Mouse (Mus musculus) cerebellum, adult 2 months (tissue): ENCODE results near the gene Myl6. TPM values are rescaled to one million over a fixed set of nuclear protein-coding genes. Genes with fewer than 3 reads are reported as not detected.

ENCODE experiments used
- DNase-seq, 2 experiments: peaks; one replicate each; pipeline ENCODE4 v3.0.0; 2021
- H3K27ac ChIP-seq: fragments of 200-500 bp; 2 replicates; pipeline ENCODE4 v1.5.1; 2012; ENCODE audit warnings: low read length, control low read depth, inconsistent platforms; ENCODE audit not compliant: insufficient read depth
- H3K27me3 ChIP-seq: fragments of 200-500 bp; 2 replicates; pipeline ENCODE4 v1.6.1; 2012; ENCODE audit warnings: inconsistent platforms, mild to moderate bottlenecking, low read length, moderate library complexity; ENCODE audit not compliant: control insufficient read depth, insufficient read depth
- H3K4me1 ChIP-seq: fragments of 200-500 bp; 2 replicates; pipeline ENCODE4 v1.6.1; 2011; ENCODE audit warnings: low read length; ENCODE audit not compliant: control insufficient read depth, insufficient read depth
- H3K4me3 ChIP-seq: fragments of 200-500 bp; replicated peaks from 2 replicates; pipeline ENCODE3; 2011; ENCODE audit warnings: mild to moderate bottlenecking, low read depth, low read length, control low read depth; ENCODE audit not compliant: insufficient read depth
- CTCF ChIP-seq: fragments of 200-500 bp; IDR thresholded peaks from 2 replicates; pipeline ENCODE4 v1.5.1; 2011; ENCODE audit warnings: low read depth, mild to moderate bottlenecking, control low read depth, low read length, moderate library complexity, borderline replicate concordance; ENCODE audit not compliant: insufficient read depth
- POLR2A ChIP-seq: fragments of 200-500 bp; IDR thresholded peaks from 2 replicates; pipeline ENCODE4 v1.6.1; 2011; ENCODE audit warnings: low read length, control low read depth, borderline replicate concordance; ENCODE audit not compliant: insufficient read depth
- WGBS: fragments of 180-500 bp; shearing (Covaris S2); methylation state at CpG from one replicate; pipeline ENCODE4 v1.1.7; 2018; 5-methylcytosine and 5-hydroxymethylcytosine counted together
- polyA plus RNA-seq: library from polyadenylated mRNA; depleted of rRNA; stranded (reverse); fragments of >200 nt; gene quantifications from 2 replicates; pipeline ENCODE4 v1.2.3, GENCODE M21; 2012; rRNA removed

Gene Myl6
- polyA plus RNA-seq, 1 experiment: 1,434 TPM

DNA sequence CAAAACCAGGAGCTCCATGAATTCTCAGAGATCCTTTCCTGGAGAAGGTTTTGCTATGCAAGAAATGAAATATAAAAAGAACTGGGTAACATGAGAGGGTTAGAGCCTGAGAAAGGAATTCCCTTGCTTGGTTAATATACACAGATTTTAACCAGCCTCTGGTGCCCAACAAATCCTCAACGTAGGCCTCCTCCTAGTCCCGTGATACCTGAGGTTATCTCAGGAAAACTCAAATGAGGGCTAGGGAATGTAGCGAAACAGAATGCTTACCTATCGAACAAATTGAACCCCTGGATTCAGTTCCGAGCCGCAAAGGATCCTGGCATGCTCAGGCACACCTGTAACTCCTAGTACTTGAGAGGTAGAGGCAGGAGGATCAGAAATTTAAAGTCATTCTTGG lies 36.3 kb downstream of the Myl6 start:
- Histone ChIP-seq H3K4me3 (no peak overlapping the region), H3K27ac (no peak overlapping the region), H3K27me3 (no peaks in the 10 kb centered on the region), H3K4me1 (peaks cover 10% of the 10 kb centered on the region; the same call in 1 of the 2 replicates)
- 86% methylated on average over 6 of the region's 6 CpGs for WGBS
- TF ChIP-seq CTCF (no peak), POLR2A (no peak)
- no peak for DNase-seq

- H3K27ac ChIP-seq: no peak overlapping the region
- DNase-seq: peak; percentile 71 to 79
- peak; percentile 62 for TF ChIP-seq CTCF
- no peak for TF ChIP-seq POLR2A
- peaks cover 1% of the 10 kb centered on the region; the same call in 1 of the 2 replicates for H3K4me1 ChIP-seq
- WGBS: 1% methylated on average over 6 of the region's 6 CpGs
- no peaks in the 10 kb centered on the region for H3K27me3 ChIP-seq
- peak overlapping the region; percentile 42 for H3K4me3 ChIP-seq
Observed at GRCm38 (mm10) chr10:128455280-128455679, 38.7 kb downstream of the Myl6 start.

GRCm38 (mm10) chr10:128454471-128454870 lies 39.5 kb downstream of the Myl6 start:
- no peak overlapping the region for H3K4me3 ChIP-seq
- H3K4me1 ChIP-seq: no peaks in the 10 kb centered on the region
- H3K27me3 ChIP-seq: no peaks in the 10 kb centered on the region
- TF ChIP-seq POLR2A (no peak), CTCF (no peak)
- WGBS: 88% methylated on average over 3 of the region's 3 CpGs
- no peak overlapping the region for H3K27ac ChIP-seq
- no peak for DNase-seq

- Histone ChIP-seq H3K27me3 (no peaks in the 10 kb centered on the region), H3K4me1 (no peaks in the 10 kb centered on the region), H3K27ac (no peak overlapping the region), H3K4me3 (no peak overlapping the region)
- DNase-seq: no peak
- 81% methylated on average over 6 of the region's 6 CpGs for WGBS
- TF ChIP-seq POLR2A (no peak), CTCF (no peak)
Observed at GRCm38 (mm10) chr10:128451014-128451413, 42.9 kb downstream of the Myl6 start.

DNA sequence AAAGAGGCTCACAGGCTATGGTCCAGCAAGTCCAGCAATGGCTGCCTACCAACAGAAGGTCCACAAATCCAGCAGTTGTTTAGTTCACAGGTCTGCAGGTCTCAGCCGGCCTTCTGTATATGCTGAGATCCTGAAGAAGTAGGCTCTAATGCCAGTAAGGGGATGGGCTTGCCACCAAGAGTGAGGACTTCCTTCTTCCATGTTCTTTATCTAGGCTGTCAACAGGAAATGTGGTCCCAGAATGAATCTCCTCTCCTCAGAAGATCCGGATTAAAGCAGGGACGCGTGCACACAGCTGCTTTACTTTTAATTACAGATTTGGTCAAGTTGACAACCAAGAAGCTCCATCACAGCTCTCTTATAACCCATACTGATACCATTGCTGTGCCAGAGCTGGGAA lies 48.5 kb downstream of the Myl6 start:
- 90% methylated on average over 4 of the region's 4 CpGs for WGBS
- no peaks in the 10 kb centered on the region for H3K27me3 ChIP-seq

DNA sequence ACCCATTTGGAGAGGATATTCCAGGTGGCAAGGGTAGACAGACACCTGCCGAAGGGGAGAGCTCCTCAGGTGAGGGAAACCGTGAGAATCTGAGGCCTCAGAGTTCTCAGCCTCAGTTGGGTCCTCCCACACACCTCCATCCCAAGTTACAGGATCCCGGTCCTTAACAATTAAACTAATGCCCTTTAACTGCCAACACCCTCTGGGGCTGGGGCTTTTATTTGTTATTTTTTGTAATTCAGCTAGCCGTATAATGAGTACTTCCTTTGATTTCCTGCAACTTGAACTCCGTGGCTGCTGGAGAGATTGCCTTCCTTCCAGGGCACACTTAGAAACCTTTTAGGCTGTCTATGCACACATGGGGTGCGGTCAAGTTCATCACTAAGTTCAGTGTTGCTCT lies 49.6 kb downstream of the Myl6 start:
- H3K27me3 ChIP-seq: no peaks in the 10 kb centered on the region
- H3K27ac ChIP-seq: no peak overlapping the region
- H3K4me1 ChIP-seq: peaks cover 12% of the 10 kb centered on the region
- no peak overlapping the region for H3K4me3 ChIP-seq
- TF ChIP-seq POLR2A: no peak
- no peak for DNase-seq
- 78% methylated on average over 6 of the region's 6 CpGs for WGBS

More for the DNA sequence above, 48.5 kb downstream of the Myl6 start:
- H3K4me3 ChIP-seq: no peak overlapping the region
- H3K27ac ChIP-seq: no peak overlapping the region
- DNase-seq: no peak
- TF ChIP-seq POLR2A (no peak), CTCF (no peak)
- peaks cover 12% of the 10 kb centered on the region for H3K4me1 ChIP-seq

DNA sequence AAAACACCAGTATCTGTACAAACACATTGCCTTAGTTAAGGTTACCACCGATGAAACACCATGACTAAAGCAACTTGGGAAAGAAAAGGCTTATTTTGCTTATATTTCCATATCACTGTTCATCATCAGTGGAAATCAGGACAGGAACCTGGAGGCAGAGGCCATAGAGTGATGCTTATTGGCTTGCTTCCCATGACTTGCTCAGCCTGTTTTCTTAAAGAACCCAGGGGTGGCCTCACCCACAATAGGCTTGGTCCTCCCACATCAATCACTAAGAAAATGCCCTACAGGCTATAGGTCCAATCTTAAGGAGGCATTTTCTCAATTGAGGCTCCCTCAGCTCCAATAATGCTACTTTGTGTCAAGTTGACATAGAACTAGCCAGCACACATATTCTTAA lies 51.2 kb downstream of the Myl6 start:
- Histone ChIP-seq H3K27ac (no peak overlapping the region), H3K4me3 (no peak overlapping the region), H3K27me3 (no peaks in the 10 kb centered on the region), H3K4me1 (peaks cover 24% of the 10 kb centered on the region)
- TF ChIP-seq CTCF (no peak), POLR2A (no peak)
- no peak for DNase-seq
- WGBS: 97% methylated on average over 1 of the region's 1 CpGs

GRCm38 (mm10) chr10:128441324-128442119 lies 52.4 kb downstream of the Myl6 start:
- Histone ChIP-seq H3K27ac (peak overlapping the region; percentile 31; the same call in 1 of the 2 replicates), H3K27me3 (no peaks in the 10 kb centered on the region), H3K4me3 (no peak overlapping the region), H3K4me1 (peaks cover 32% of the 10 kb centered on the region)
- WGBS: 40% methylated on average over 10 of the region's 10 CpGs
- TF ChIP-seq POLR2A: no peak
- no peak for TF ChIP-seq CTCF
- peak; percentile 47 to 67 for DNase-seq

Other genes with a start within 250 kb of the Myl6 start
- not detected in 2 replicates for gene Apon, start 240.0 kb downstream of the Myl6 start, polyA plus RNA-seq
- not detected in 2 replicates for gene Apof, start 225.5 kb downstream of the Myl6 start, polyA plus RNA-seq
- 94.4 and 110 TPM in 2 replicates for gene Stat2, start 223.6 kb downstream of the Myl6 start, polyA plus RNA-seq
- 1.2 and 1.8 TPM in 2 replicates for gene Il23a, start 195.4 kb downstream of the Myl6 start, polyA plus RNA-seq
- gene Pan2, start 190.8 kb downstream of the Myl6 start, polyA plus RNA-seq: 42.6 and 48.5 TPM in 2 replicates
- 65.3 and 65.4 TPM in 2 replicates for gene Cnpy2, start 171.7 kb downstream of the Myl6 start, polyA plus RNA-seq
- 251 and 252 TPM in 2 replicates for gene Cs, start 156.4 kb downstream of the Myl6 start, polyA plus RNA-seq
- gene Coq10a, start 125.1 kb downstream of the Myl6 start, polyA plus RNA-seq: 115 and 117 TPM in 2 replicates
- 40.6 and 41.6 TPM in 2 replicates for gene Ankrd52, start 117.0 kb downstream of the Myl6 start, polyA plus RNA-seq
- 0.13 TPM in 1 of 2 replicates, not detected in the other for gene Slc39a5, start 92.9 kb downstream of the Myl6 start, polyA plus RNA-seq
- 78.9 and 83.6 TPM in 2 replicates for gene Nabp2, start 82.7 kb downstream of the Myl6 start, polyA plus RNA-seq
- 88.0 and 90.5 TPM in 2 replicates for gene Rnf41, start 82.5 kb downstream of the Myl6 start, polyA plus RNA-seq
- gene Smarcc2, start 34.9 kb downstream of the Myl6 start, polyA plus RNA-seq: 239 and 260 TPM in 2 replicates
- 28.9 and 36.1 TPM in 2 replicates for gene Myl6b, start 4.5 kb upstream of the Myl6 start, polyA plus RNA-seq
- gene Esyt1, start 31.7 kb upstream of the Myl6 start, polyA plus RNA-seq: 36.3 and 37.3 TPM in 2 replicates
- 15.4 and 18.7 TPM in 2 replicates for gene Zc3h10, start 53.6 kb upstream of the Myl6 start, polyA plus RNA-seq
- 1,271 and 1,490 TPM in 2 replicates for gene Rpl41, start 55.2 kb upstream of the Myl6 start, polyA plus RNA-seq
- gene Pa2g4, start 71.8 kb upstream of the Myl6 start, polyA plus RNA-seq: 69.2 and 73.5 TPM in 2 replicates
- gene Erbb3, start 95.5 kb upstream of the Myl6 start, polyA plus RNA-seq: 9.4 and 11.1 TPM in 2 replicates
- 303 and 334 TPM in 2 replicates for gene Rps26, start 132.6 kb upstream of the Myl6 start, polyA plus RNA-seq
- 8.5 and 9.6 TPM in 2 replicates for gene Ikzf4, start 151.8 kb upstream of the Myl6 start, polyA plus RNA-seq
- gene Suox, start 179.9 kb upstream of the Myl6 start, polyA plus RNA-seq: 15.6 and 17.9 TPM in 2 replicates
- gene Rab5b, start 202.1 kb upstream of the Myl6 start, polyA plus RNA-seq: 132 and 133 TPM in 2 replicates
- 1.00 and 1.5 TPM in 2 replicates for gene Pmel, start 210.1 kb upstream of the Myl6 start, polyA plus RNA-seq
- gene Cdk2, start 210.9 kb upstream of the Myl6 start, polyA plus RNA-seq: 3.8 and 3.9 TPM in 2 replicates